Mouse (Mus musculus) central nervous system, embryonic 11.5 days (tissue): ENCODE results near the gene Olfr91. TPM values are rescaled to one million over a fixed set of nuclear protein-coding genes. Genes with fewer than 3 reads are reported as not detected.

Experiments used
- polyA plus RNA-seq: library from polyadenylated mRNA; depleted of rRNA; stranded (reverse); fragments of >200 nt; gene quantifications from 2 replicates; pipeline ENCODE4 v1.2.3, GENCODE M21; 2012; rRNA removed

Olfr91 gene
- polyA plus RNA-seq = not detected in 2 replicates

DNA sequence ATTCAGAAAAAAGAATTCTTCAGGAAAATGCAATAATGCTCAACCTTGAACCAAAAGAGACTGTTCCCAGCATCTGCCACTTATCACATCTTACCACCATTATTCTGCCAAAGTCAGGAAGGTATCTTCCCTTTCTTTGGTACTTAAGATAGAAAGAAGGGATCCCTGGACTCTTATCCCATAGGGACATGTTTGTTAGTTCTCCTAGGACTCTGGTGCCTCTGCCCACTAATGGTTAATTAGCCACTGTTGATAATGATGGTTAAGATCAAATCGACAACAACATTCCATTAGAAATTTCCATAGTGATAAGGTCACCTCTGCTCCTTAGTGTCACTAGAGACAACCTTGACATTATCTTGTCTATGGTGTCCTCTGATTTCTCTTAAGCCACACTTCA is at the start of gene Olfr91:
Olfr91 (minus strand) TSS at position 101 of the 400 bp plus-strand sequence.

DNA sequence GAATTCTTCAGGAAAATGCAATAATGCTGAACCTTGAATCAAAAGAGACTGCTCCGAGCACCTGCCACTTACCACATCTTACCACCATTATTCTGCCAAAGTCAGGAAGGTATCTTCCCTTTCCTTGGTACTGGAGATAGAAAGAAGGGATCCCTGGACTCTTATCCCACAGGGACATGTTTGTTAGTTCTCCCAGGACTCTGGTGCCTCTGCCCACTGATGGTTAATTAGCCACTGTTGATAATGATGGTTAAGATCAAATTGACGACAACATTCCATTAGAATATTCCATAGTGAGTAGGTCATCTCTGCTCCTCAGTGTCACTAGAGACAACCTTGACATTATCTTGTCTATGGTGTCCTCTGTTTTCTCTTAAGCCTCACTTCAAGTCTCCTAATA is 21.9 kb upstream of the Olfr91 start, which contains the start of gene Olfr92:
Olfr92 (minus strand) TSS at position 101 of the 400 bp plus-strand sequence.

DNA sequence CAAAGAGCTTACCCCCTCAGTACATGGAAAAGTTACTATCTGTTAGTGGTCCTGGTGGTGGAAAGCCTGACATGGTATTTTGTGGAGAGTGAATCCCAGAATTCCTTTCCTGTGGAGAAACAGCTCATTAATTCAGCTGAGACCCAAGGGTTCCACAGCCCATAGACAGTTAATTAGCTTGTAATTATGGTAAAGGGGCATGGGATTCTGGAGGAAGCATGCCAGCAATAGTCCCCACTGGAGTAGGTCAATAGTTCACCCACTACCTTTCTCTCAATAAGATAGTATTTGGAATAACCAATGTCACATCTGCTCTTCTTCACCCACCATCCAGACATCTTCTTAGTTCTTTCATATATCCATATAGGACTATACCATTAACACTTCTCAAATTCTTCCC is 9.7 kb downstream of the Olfr91 start, which contains the start of gene Olfr90:
Olfr90 (minus strand) TSS at position 101 of the 400 bp plus-strand sequence.

DNA sequence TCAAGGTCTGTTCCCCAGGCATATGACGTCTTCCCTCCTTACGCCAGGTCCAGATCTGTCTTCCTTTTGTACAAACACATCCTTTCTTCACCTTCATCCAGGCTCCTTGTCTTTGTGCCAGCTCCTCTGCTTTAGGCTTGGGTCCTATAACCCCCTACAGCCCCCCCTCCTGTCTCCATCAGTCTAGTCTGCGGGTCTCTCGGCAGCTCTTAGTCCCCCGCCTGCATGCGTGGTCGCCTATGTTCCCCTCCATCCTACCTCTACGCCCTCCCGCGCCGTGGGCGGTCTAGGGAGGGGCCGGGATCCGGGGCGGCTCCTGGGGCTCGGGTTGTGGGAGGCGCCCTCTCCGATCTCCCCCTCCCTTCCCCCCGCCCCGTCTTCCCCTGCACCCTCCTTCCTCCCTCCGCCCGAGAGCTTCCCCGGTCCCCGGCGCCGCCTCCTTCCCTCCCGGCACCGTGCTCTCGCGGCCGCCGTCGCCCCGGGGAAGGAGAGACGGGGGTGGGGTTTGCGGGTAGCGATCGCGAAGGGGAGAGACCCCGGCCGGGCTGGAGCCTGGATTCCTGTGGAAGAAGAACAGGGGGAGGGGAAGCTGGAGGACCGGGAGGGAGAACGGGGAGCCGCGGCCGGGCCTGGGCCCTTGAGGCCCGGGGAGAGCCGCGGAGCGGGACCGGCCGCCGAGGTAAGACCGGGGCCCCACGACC is 52.3 kb downstream of the Olfr91 start, which contains the start of gene Gabbr1:
Gabbr1 (plus strand) TSS at position 356 of the 701 bp plus-strand sequence.

Other genes with a start within 250 kb of the Olfr91 start
- gene Trim15, start 231.1 kb downstream of the Olfr91 start, polyA plus RNA-seq = 0.08 and 0.12 TPM in 2 replicates
- 8.1 and 10.7 TPM in 2 replicates for gene Trim10, start 228.7 kb downstream of the Olfr91 start, polyA plus RNA-seq
- not detected in 2 replicates for gene Trim40, start 208.2 kb downstream of the Olfr91 start, polyA plus RNA-seq
- gene Trim31, start 200.2 kb downstream of the Olfr91 start, polyA plus RNA-seq = not detected in 2 replicates
- 0.15 and 0.22 TPM in 2 replicates for gene Rnf39, start 155.4 kb downstream of the Olfr91 start, polyA plus RNA-seq
- 147 and 182 TPM in 2 replicates for gene Ppp1r11, start 146.5 kb downstream of the Olfr91 start, polyA plus RNA-seq
- gene Znrd1, start 139.7 kb downstream of the Olfr91 start, polyA plus RNA-seq = 62.0 and 77.5 TPM in 2 replicates
- 7.1 and 7.4 TPM in 2 replicates for gene Znrd1as, start 139.7 kb downstream of the Olfr91 start, polyA plus RNA-seq
- gene 2410137M14Rik, start 117.0 kb downstream of the Olfr91 start, polyA plus RNA-seq = 0.61 and 0.72 TPM in 2 replicates
- 8.8 and 11.2 TPM in 2 replicates for gene H2-M5, start 108.7 kb downstream of the Olfr91 start, polyA plus RNA-seq
- gene Zfp57, start 97.1 kb downstream of the Olfr91 start, polyA plus RNA-seq = 133 and 194 TPM in 2 replicates
- gene Mog, start 74.9 kb downstream of the Olfr91 start, polyA plus RNA-seq = not detected in 2 replicates
- 73.5 and 100.0 TPM in 2 replicates for gene Gabbr1, start 52.3 kb downstream of the Olfr91 start, polyA plus RNA-seq
- gene Olfr90, start 9.8 kb downstream of the Olfr91 start, polyA plus RNA-seq = not detected in 2 replicates
- gene Olfr92, start 21.8 kb upstream of the Olfr91 start, polyA plus RNA-seq = not detected in 2 replicates
- not detected in 2 replicates for gene Olfr93, start 63.2 kb upstream of the Olfr91 start, polyA plus RNA-seq
- gene Ubd, start 95.6 kb upstream of the Olfr91 start, polyA plus RNA-seq = not detected in 2 replicates
- gene Olfr94, start 102.7 kb upstream of the Olfr91 start, polyA plus RNA-seq = not detected in 2 replicates
- not detected in 2 replicates for gene Olfr95, start 114.8 kb upstream of the Olfr91 start, polyA plus RNA-seq
- gene Olfr96, start 121.9 kb upstream of the Olfr91 start, polyA plus RNA-seq = not detected in 2 replicates
- not detected in 2 replicates for gene Olfr97, start 139.1 kb upstream of the Olfr91 start, polyA plus RNA-seq
- not detected in 2 replicates for gene Olfr98, start 165.5 kb upstream of the Olfr91 start, polyA plus RNA-seq
- gene H2-M3, start 171.9 kb upstream of the Olfr91 start, polyA plus RNA-seq = 0.97 and 1.1 TPM in 2 replicates
- gene Olfr99, start 185.2 kb upstream of the Olfr91 start, polyA plus RNA-seq = not detected in 2 replicates
- gene Olfr101, start 206.0 kb upstream of the Olfr91 start, polyA plus RNA-seq = not detected in 2 replicates
- gene Olfr102, start 218.8 kb upstream of the Olfr91 start, polyA plus RNA-seq = not detected in 2 replicates
- gene Olfr103, start 241.4 kb upstream of the Olfr91 start, polyA plus RNA-seq = not detected in 2 replicates